Mouse (Mus musculus) embryonic facial prominence, embryonic 14.5 days (tissue): ENCODE results near the gene Serbp1. TPM values are rescaled to one million over a fixed set of nuclear protein-coding genes. Genes with fewer than 3 reads are reported as not detected.

Source experiments
- ATAC-seq: fragments of 200-750 bp; cut with Nextera tagmentation; 2 replicates; pipeline ENCODE4 v1.8.0; 2017; ENCODE audit warnings: low read depth, moderate number of reproducible peaks, moderate TSS enrichment
- DNase-seq: peaks from one replicate; pipeline ENCODE4 v3.0.0-alpha.2; 2015; ENCODE audit warnings: low spot score
- H3K27ac ChIP-seq: fragments of 300-500 bp; sonication (generic); replicated peaks from 2 replicates; pipeline ENCODE4 v1.5.1; 2014; ENCODE audit warnings: low read depth, mild to moderate bottlenecking, low read length, moderate library complexity
- H3K27me3 ChIP-seq: fragments of 300-500 bp; sonication (generic); replicated peaks from 2 replicates; pipeline ENCODE4 v1.6.1; 2014; ENCODE audit warnings: low read length; ENCODE audit not compliant: control insufficient read depth, insufficient read depth
- H3K36me3 ChIP-seq: fragments of 300-500 bp; sonication (generic); 2 replicates; pipeline ENCODE4 v1.6.1; 2014; ENCODE audit warnings: low read length, mixed read lengths; ENCODE audit not compliant: control insufficient read depth, insufficient read depth
- H3K4me1 ChIP-seq: fragments of 300-500 bp; sonication (generic); 2 replicates; pipeline ENCODE4 v1.6.1; 2014; ENCODE audit warnings: antibody characterized with exemption, low read length; ENCODE audit not compliant: control insufficient read depth, insufficient read depth
- H3K4me2 ChIP-seq: fragments of 300-500 bp; sonication (generic); 2 replicates; pipeline ENCODE4 v1.6.1; 2014; ENCODE audit warnings: low read depth, mild to moderate bottlenecking, low read length, moderate library complexity, mixed read lengths
- H3K4me3 ChIP-seq: fragments of 300-500 bp; sonication (generic); 2 replicates; pipeline ENCODE4 v1.5.1; 2014; ENCODE audit warnings: low read depth, mild to moderate bottlenecking, low read length
- H3K9ac ChIP-seq: fragments of 300-500 bp; sonication (generic); 2 replicates; pipeline ENCODE4 v1.6.1; 2014; ENCODE audit warnings: low read depth, mild to moderate bottlenecking, low read length, moderate library complexity, mixed read lengths
- H3K9me3 ChIP-seq: fragments of 300-500 bp; sonication (generic); 2 replicates; pipeline ENCODE4 v1.6.1; 2016; ENCODE audit warnings: low read length; ENCODE audit not compliant: control insufficient read depth
- WGBS: fragments of 180-500 bp; shearing (Covaris S2); extraction: QIAGEN DNeasy Blood & Tissue Kit; methylation state at CpG from one replicate; pipeline ENCODE4 v1.1.7; 2014; 5-methylcytosine and 5-hydroxymethylcytosine counted together
- polyA plus RNA-seq: library from polyadenylated mRNA; unstranded; fragments of >200 nt; fragmentation: Nextera tagmentation; extraction: Ambion mirVana; gene quantifications from 2 replicates; pipeline ENCODE4 v1.2.1, GENCODE M21; 2014

The Serbp1 gene
- 426 and 453 TPM in 2 replicates for polyA plus RNA-seq

DNA sequence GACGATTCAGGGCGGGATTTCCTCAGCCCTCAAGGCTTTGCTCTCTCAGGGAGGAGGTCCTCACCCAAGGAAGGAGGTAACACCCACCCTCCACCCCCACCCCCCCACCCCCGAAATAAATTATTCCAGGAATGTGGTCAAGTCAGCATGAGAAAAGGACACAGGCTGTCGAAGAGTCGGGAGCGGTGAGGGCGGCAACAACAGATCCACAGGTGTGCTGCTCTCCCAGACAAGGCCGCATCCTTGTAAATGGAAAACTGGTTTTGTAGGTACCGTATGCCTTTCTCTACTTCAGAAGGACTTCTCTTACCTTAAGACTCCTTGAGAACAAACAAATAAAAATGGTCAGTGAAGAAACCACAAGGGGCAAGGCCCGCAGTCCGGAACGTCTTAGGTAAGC is at the start of gene Serbp1:
Gene Serbp1 (plus strand): TSS at position 200 of the 400 bp plus-strand sequence.
- no peak for ATAC-seq
- Histone ChIP-seq H3K27ac (no peak within 1 kb of the TSS), H3K4me1 (no peaks in the 10 kb centered on the region), H3K4me3 (no peak within 1 kb of the TSS), H3K27me3 (no peaks in the 10 kb centered on the region), H3K36me3 (no peaks in the 10 kb centered on the region), H3K9ac (no peak within 1 kb of the TSS), H3K4me2 (no peak within 1 kb of the TSS), H3K9me3 (no peaks in the 10 kb centered on the region)
- 25% methylated on average over 12 of the region's 12 CpGs for WGBS
- peak; percentile 31 for DNase-seq

DNA sequence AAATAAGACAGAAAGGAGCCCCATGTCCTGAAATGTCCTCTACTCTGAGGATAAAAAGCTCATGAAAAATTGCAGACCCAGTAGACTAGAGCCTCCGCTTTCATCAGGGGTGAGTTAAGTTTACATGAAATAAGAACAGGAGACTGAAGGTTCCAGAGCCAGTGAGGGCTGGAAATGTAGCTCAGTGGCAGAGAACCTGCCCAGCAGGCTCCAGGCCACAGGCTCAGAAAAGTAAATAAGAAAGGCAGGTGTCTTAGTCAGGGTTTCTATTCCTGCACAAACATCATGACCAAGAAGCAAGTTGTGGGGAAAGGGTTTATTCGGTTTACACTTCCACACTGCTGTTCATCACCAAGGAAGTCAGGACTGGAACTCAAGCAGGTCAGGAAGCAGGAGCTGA is 44.4 kb upstream of the Serbp1 start:
- Histone ChIP-seq H3K9ac (no peak overlapping the region), H3K9me3 (no peaks in the 10 kb centered on the region), H3K27me3 (no peaks in the 10 kb centered on the region), H3K4me2 (no peak overlapping the region), H3K36me3 (no peaks in the 10 kb centered on the region), H3K4me3 (no peak overlapping the region), H3K4me1 (0 out of 2 replicates have a peak, but pooled peaks cover 5% of the 10 kb centered on the region), H3K27ac (no peak overlapping the region)
- no peak for ATAC-seq
- 85% methylated on average over 2 of the region's 2 CpGs for WGBS
- DNase-seq, result no peak

GRCm38 (mm10) chr6:67194606-67195005 is 43.4 kb upstream of the Serbp1 start:
- H3K36me3 ChIP-seq, result no peaks in the 10 kb centered on the region
- no peak overlapping the region for H3K27ac ChIP-seq
- H3K9me3 ChIP-seq, result no peaks in the 10 kb centered on the region
- DNase-seq (no peak), ATAC-seq (no peak)
- 0 out of 2 replicates have a peak, but pooled peaks cover 5% of the 10 kb centered on the region for H3K4me1 ChIP-seq
- H3K4me3 ChIP-seq, result no peak overlapping the region
- 75% methylated on average over 6 of the region's 6 CpGs for WGBS
- no peak overlapping the region for H3K4me2 ChIP-seq
- H3K27me3 ChIP-seq, result no peaks in the 10 kb centered on the region
- no peak overlapping the region for H3K9ac ChIP-seq

GRCm38 (mm10) chr6:67195148-67195611 is 42.8 kb upstream of the Serbp1 start:
- no peak overlapping the region for H3K27ac ChIP-seq
- ATAC-seq, result peak; percentile 79

DNA sequence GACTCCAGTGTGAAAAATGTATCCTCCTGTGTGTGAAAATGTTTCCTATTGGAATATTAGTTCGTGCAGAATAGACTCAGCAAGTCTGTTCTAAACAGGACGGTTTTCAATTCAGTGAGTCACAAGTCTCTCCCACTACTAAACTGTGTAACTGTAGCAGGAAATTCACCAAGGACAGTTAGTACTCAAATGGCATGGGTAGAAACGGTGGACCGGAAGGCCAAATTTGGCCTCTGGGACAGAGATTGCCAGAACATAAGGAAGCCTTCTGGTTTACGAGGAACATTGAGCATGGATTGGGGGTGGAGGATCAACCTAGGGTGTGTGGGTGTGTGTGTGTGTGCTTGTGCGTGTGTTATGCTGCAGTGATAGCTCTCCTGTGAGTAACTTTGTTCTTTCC is 41.2 kb upstream of the Serbp1 start:
- ATAC-seq (no peak), DNase-seq (no peak)
- H3K4me1 ChIP-seq, result 0 out of 2 replicates have a peak, but pooled peaks cover 5% of the 10 kb centered on the region
- 82% methylated on average over 6 of the region's 6 CpGs for WGBS
- H3K27me3 ChIP-seq, result no peaks in the 10 kb centered on the region
- no peaks in the 10 kb centered on the region for H3K9me3 ChIP-seq
- no peak overlapping the region for H3K27ac ChIP-seq
- H3K9ac ChIP-seq, result no peak overlapping the region
- no peak overlapping the region for H3K4me3 ChIP-seq
- H3K4me2 ChIP-seq, result no peak overlapping the region
- H3K36me3 ChIP-seq, result no peaks in the 10 kb centered on the region

More at GRCm38 (mm10) chr6:67195148-67195611, 42.8 kb upstream of the Serbp1 start:
- Histone ChIP-seq H3K9ac (no peak overlapping the region), H3K4me3 (no peak overlapping the region), H3K36me3 (no peaks in the 10 kb centered on the region), H3K9me3 (no peaks in the 10 kb centered on the region), H3K4me2 (peak overlapping the region; percentile 9), H3K27me3 (no peaks in the 10 kb centered on the region), H3K4me1 (0 out of 2 replicates have a peak, but pooled peaks cover 5% of the 10 kb centered on the region)
- peak; percentile 79 for DNase-seq
- 5% methylated on average over 7 of the region's 7 CpGs for WGBS

- Histone ChIP-seq H3K9me3 (no peaks in the 10 kb centered on the region), H3K36me3 (no peaks in the 10 kb centered on the region), H3K4me1 (0 out of 2 replicates have a peak, but pooled peaks cover 5% of the 10 kb centered on the region), H3K4me3 (no peak overlapping the region), H3K27me3 (no peaks in the 10 kb centered on the region), H3K9ac (no peak overlapping the region), H3K27ac (no peak overlapping the region), H3K4me2 (no peak overlapping the region)
- DNase-seq (no peak), ATAC-seq (no peak)
- WGBS, result 26% methylated on average over 4 of the region's 4 CpGs
Observed at GRCm38 (mm10) chr6:67198085-67198484, 39.9 kb upstream of the Serbp1 start.

DNA sequence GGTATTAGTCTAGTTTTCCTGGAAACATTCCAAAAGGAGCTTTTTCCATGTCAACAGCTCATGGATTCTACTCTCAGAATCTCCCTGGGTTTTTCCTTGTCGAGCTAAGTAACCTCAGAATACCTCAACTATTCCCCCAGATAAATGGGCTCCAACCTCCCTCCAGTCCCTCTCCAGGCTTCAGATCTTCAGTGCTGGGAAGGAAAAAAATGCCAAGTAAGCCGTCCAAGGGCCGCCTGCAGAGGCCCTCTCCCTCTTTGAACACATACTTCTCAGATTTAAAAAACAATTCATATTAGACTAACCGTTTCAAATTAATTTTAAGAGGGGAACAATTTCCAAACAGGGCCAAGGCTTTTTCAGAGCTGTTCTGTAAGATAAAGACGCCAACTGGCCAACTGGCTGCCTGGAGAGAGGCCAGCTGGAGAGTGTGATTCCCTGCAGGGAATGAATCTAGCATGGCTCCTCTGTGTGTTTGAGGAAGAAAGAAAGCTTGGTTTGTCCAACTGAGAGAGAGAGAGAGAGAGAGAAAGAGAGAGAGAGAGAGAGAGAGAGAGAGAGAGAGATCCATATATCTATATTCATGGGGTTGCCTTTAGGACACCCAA is 37.2 kb upstream of the Serbp1 start:
- ATAC-seq (peak; percentile 44; the same call in 1 of the 2 replicates), DNase-seq (peak; percentile 81)

DNA sequence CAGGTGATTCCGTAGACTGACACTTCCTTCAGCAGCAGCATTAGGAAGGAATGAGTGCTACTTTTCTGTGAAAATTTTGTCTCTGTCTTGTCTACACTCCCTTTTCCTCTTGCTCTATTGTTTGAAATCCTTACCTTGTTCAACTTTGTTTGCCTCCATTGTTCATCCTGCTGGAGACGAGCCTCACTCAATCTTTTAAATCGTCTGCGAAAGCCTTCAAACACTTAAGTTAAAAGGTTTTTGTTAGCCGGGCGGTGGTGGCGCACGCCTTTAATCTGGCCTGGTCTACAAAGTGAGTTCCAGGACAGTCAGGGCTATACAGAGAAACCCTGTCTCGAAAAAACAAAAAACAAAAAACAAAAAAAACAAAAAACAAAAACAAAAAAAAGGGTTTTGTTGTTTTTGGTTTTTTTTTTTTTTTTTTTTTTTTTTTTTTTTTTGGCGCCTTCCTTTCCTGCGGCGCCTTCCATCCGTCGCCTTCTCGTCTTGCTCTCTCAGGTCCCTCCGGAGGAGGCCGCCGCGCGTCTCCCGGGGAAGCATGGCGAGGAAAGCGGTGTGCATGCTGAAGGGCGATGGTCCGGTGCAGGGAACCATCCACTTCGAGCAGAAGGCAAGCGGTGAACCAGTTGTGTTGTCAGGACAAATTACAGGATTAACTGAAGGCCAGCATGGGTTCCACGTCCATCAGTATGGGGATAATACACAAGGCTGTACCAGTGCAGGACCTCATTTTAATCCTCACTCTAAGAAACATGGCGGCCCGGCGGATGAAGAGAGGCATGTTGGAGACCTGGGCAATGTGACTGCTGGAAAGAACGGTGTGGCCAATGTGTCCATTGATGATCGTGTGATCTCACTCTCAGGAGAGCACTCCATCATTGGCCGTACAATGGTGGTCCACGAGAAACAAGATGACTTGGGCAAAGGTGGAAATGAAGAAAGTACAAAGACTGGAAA is 32.6 kb upstream of the Serbp1 start:
- Histone ChIP-seq H3K4me1 (no peaks in the 10 kb centered on the region), H3K36me3 (no peaks in the 10 kb centered on the region), H3K4me3 (no peak overlapping the region), H3K27ac (no peak overlapping the region), H3K9ac (no peak overlapping the region), H3K9me3 (no peaks in the 10 kb centered on the region), H3K4me2 (no peak overlapping the region), H3K27me3 (no peaks in the 10 kb centered on the region)
- no peak for ATAC-seq
- no peak for DNase-seq
- WGBS, result 77% methylated on average over 35 of the region's 35 CpGs

More for the DNA sequence above, 37.2 kb upstream of the Serbp1 start:
- Histone ChIP-seq H3K4me3 (no peak overlapping the region), H3K36me3 (no peaks in the 10 kb centered on the region), H3K9me3 (no peaks in the 10 kb centered on the region), H3K27me3 (no peaks in the 10 kb centered on the region), H3K4me2 (no peak overlapping the region), H3K9ac (no peak overlapping the region), H3K27ac (no peak overlapping the region), H3K4me1 (no peaks in the 10 kb centered on the region)
- WGBS, result 29% methylated on average over 5 of the region's 5 CpGs
